13 mouse cellular contexts compared by ENCODE assay signal in the genomic region with DNA sequence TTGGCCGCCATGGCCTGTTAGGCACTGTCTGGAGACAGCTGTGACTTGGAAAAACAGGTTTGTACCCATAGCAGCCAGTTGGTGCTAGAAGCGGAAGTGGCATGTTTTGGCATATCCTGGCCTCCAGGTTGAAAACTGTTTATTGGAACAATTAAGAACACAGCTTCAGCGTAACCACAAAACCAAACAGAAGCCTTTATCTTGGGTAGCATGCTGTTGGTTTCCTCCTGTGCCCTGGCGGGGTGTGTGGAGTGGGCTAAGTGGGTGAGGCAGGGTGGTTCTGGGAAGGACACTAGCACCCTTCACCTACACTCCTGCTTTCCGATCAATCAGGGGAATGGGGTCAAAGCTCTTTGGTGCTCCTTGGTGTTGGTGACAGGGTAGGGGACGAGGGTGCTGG.
DNase-seq lines count a peak whose midpoint lies in the region; ATAC-seq and TF ChIP-seq lines count a peak whose summit lies in the region.
"Had no signal": no experiment of that assay in that cellular context is flagged by ENCODE, and none has a peak within 500 bp of the region (broad histone marks: within the 10 kb centered on the region; RNA-seq: fewer than 3 reads in every experiment).

No protein-coding gene starts in this region.

- H3K27ac ChIP-seq in gastrocnemius, adult 2 months: peak overlapping the region; percentile 93
- H3K27ac ChIP-seq in thymus, adult 2 months (ENCODE audit: control insufficient read depth, insufficient read depth, low read length): no peak overlapping the region
- H3K27ac ChIP-seq in liver, embryonic 11.5 days (ENCODE audit: low read depth, low read length): peak overlapping the region; percentile 71
- H3K27ac ChIP-seq in stomach, embryonic 16.5 days (ENCODE audit: low read length): peak overlapping the region; percentile 66

- intact Hi-C loops in gastrocnemius, adult 2 months (cut with DNase I): no loop called here

- no peak for TF ChIP-seq POLR2A in thymus, adult 2 months (IDR thresholded peaks at IDR 0.05; ENCODE audit: control insufficient read depth, extremely low read depth, insufficient read depth, low read length, poor library complexity)

- TF ChIP-seq CTCF in gastrocnemius, adult 2 months (IDR thresholded peaks at IDR 0.05): no peak
- TF ChIP-seq CTCF in thymus, adult 2 months (IDR thresholded peaks at IDR 0.05; ENCODE audit: borderline replicate concordance, control insufficient read depth, extremely low read depth, insufficient read depth, low read length, poor library complexity): no peak

- no peaks in the 10 kb centered on the region for H3K36me3 ChIP-seq in thymus, adult 2 months (ENCODE audit: control insufficient read depth, insufficient read depth, low read length)
- no peaks in the 10 kb centered on the region for H3K36me3 ChIP-seq in liver, embryonic 11.5 days (ENCODE audit: control insufficient read depth, insufficient read depth, low read length)
- H3K36me3 ChIP-seq in stomach, embryonic 16.5 days (ENCODE audit: control insufficient read depth, insufficient read depth, low read length): no peaks in the 10 kb centered on the region

- no peaks in the 10 kb centered on the region for H3K27me3 ChIP-seq in thymus, adult 2 months (ENCODE audit: control insufficient read depth, insufficient read depth, low read length)
- H3K27me3 ChIP-seq in liver, embryonic 11.5 days (replicated peaks; ENCODE audit: control insufficient read depth, insufficient read depth, low read length): no peaks in the 10 kb centered on the region
- no peaks in the 10 kb centered on the region for H3K27me3 ChIP-seq in stomach, embryonic 16.5 days (ENCODE audit: control insufficient read depth, insufficient read depth, low read length)

- no peak overlapping the region for H3K4me3 ChIP-seq in gastrocnemius, adult 2 months
- H3K4me3 ChIP-seq in thymus, adult 2 months (ENCODE audit: control insufficient read depth, insufficient read depth, low read length): no peak overlapping the region
- no peak overlapping the region for H3K4me3 ChIP-seq in liver, embryonic 11.5 days (ENCODE audit: low read depth, low read length)
- no peak overlapping the region for H3K4me3 ChIP-seq in stomach, embryonic 16.5 days (replicated peaks; ENCODE audit: low read length)
- H3K4me3 ChIP-seq: myocyte had no signal

- no peaks in the 10 kb centered on the region for H3K9me3 ChIP-seq in liver, embryonic 11.5 days (ENCODE audit: control insufficient read depth, low read length)
- H3K9me3 ChIP-seq in stomach, embryonic 16.5 days (replicated peaks; ENCODE audit: control insufficient read depth, low read length): no peaks in the 10 kb centered on the region

- 0 out of 2 replicates have a peak overlapping the region, but pooled peaks have one; percentile 2 for H3K4me2 ChIP-seq in liver, embryonic 11.5 days
- no peak overlapping the region for H3K4me2 ChIP-seq in stomach, embryonic 16.5 days (ENCODE audit: low read depth, low read length)

- H3K4me1 ChIP-seq in thymus, adult 2 months (replicated peaks; ENCODE audit: control insufficient read depth, insufficient read depth, low read length): peaks cover 22% of the 10 kb centered on the region
- peaks cover 62% of the 10 kb centered on the region for H3K4me1 ChIP-seq in liver, embryonic 11.5 days (replicated peaks; ENCODE audit: control insufficient read depth, insufficient read depth, low read length)
- peaks cover 56% of the 10 kb centered on the region for H3K4me1 ChIP-seq in stomach, embryonic 16.5 days (ENCODE audit: control insufficient read depth, insufficient read depth, low read length)

- no peak overlapping the region; the same call in 1 of the 2 replicates for H3K9ac ChIP-seq in liver, embryonic 11.5 days (ENCODE audit: low read depth, low read length)
- no peak overlapping the region for H3K9ac ChIP-seq in stomach, embryonic 16.5 days (ENCODE audit: low read length)

- 25% methylated on average over 6 of the region's 6 CpGs for WGBS in thymus, adult 2 months
- 52% methylated on average over 6 of the region's 6 CpGs for WGBS in liver, embryonic 11.5 days
- WGBS in stomach, embryonic 16.5 days: 76% methylated on average over 6 of the region's 6 CpGs

- no peak for DNase-seq in gastrocnemius, adult 2 months
- no peak for DNase-seq in gastrocnemius, postnatal 10 days
- peak; percentile 16 for DNase-seq in thymus, adult 2 months
- no peak for DNase-seq in thymus, postnatal 36 days
- no peak for DNase-seq in liver, embryonic 11.5 days (ENCODE audit: low spot score)
- DNase-seq in yolk sac, embryonic 10.5 days (ENCODE audit: low spot score): no peak
- no peak for DNase-seq in spleen, postnatal 36 days (ENCODE audit: low spot score in 2 of 2)
- DNase-seq: adrenal gland, postnatal 14 days; cerebellum, adult 8-10 months; heart, postnatal 10 days; lung, postnatal 36 days had no signal

- peak; percentile 74 for ATAC-seq in liver, embryonic 11.5 days (replicated peaks; ENCODE audit: low FRiP score)
- ATAC-seq in stomach, embryonic 16.5 days (ENCODE audit: insufficient read depth, low FRiP score): peak; percentile 11; the same call in 1 of the 2 replicates
